Mouse (Mus musculus) kidney, adult 18-20 months (tissue): ENCODE data around the gene Sorcs2.

Experiments used
- DNase-seq: peaks from one replicate; pipeline ENCODE4 v3.0.0; 2021

Gene Sorcs2

GRCm38 (mm10) chr5:36223787-36224186 lies 174.2 kb downstream of the Sorcs2 start:
- DNase-seq = peak; percentile 50

DNA sequence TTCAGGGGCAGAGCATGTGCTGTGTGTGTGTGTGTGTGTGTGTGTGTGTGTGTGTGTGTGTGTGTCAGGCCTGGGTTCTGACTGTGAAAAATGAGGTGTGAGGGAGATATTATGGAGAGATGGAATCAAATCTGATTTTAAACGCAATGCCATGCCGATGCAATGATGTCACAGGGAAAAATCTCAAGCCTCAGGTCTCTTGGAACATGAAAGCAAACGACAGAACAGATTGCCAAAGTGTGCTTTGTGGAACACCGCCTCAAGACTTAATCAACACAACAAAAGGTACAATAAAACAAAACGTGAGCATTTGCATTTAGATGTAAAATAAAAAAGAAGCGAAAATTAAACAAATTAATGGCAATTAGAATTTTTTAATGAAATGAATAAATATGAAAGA lies 177.3 kb downstream of the Sorcs2 start:
- no peak for DNase-seq

DNA sequence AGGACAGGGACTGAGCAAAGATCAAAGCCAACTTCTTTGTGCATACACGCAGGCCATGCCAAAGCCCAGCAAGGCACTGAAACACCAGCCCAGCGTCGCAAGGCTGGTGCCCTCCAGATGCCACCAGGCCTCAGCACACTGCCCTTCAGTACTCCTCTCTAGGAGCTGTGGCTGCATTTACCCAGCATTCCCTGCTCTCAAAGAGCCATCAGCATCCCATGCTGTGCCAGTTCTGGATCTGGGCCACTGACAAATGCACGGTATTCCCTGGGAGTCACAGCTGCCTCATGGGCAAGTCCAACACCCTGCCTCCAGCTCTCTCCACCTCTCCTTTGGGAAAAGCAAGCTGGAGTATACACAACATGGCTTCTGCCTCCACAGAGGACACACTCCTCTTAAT lies 177.8 kb downstream of the Sorcs2 start:
- no peak for DNase-seq

DNA sequence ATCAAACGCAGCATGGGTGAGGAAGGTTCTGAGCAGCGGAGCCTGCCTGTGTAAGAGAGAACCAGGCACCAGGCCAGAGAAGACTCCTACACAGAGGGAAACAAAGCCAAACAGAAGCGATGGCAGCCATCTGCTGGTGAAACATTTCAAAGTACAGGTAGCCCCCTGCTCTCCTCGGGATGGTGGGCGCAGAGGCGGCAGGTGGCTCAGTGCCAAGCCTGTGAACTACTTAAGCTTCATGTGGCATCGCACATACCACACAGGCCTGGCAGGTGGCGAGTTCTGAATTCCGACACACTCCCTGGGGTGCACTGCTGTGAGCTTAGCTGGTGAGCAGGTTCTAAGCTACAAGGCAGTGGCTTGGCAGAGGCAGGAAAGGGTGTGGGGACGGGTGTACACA lies 184.6 kb downstream of the Sorcs2 start:
- DNase-seq = no peak

GRCm38 (mm10) chr5:36208803-36209202 lies 189.1 kb downstream of the Sorcs2 start:
- no peak for DNase-seq

- no peak for DNase-seq
Observed at GRCm38 (mm10) chr5:36205397-36205796, 192.5 kb downstream of the Sorcs2 start.

GRCm38 (mm10) chr5:36203916-36204315 lies 194.0 kb downstream of the Sorcs2 start, which contains the start of gene Psapl1:
Gene Psapl1 (plus strand): TSS chr5:36204021.
- no peak for DNase-seq

DNA sequence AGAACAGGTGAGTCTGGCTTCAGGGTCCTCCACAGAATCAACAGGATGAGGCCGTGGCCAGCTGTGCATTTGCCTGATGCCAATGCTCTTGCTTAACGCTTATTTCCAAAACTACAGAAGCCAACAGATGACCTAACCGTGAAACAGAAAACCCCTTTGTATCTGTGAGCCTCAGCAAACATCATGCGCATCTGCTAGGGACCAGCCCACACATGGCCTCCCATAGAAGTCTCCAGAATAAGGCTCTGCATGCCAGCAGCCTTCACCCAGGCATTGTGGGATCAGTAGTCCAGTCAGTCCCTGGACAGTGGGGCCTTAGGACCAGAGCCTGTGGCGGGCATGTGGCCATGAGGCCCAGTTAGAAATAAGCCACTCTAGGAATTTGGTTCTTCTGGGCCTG lies 194.5 kb downstream of the Sorcs2 start:
- no peak for DNase-seq

DNA sequence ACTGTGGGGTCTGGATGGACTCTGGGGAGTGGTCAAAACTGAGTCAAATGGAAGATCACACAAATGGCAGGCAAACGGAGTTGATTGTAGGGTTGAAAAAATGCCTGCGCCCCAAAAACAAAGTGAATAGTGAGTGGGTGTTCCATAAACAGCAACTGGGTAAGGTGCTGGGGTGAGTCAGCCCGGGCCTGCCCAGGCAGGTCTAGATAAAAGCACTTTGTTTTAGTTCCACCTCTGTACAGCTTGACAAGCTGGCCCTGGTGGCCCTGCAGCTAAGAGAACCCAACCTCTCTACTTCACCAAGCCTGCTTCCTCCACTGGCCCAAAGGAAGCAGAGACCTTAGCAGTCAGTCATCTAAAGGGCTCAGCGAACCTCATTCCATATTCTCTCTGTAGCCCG lies 195.2 kb downstream of the Sorcs2 start:
- DNase-seq = no peak

DNA sequence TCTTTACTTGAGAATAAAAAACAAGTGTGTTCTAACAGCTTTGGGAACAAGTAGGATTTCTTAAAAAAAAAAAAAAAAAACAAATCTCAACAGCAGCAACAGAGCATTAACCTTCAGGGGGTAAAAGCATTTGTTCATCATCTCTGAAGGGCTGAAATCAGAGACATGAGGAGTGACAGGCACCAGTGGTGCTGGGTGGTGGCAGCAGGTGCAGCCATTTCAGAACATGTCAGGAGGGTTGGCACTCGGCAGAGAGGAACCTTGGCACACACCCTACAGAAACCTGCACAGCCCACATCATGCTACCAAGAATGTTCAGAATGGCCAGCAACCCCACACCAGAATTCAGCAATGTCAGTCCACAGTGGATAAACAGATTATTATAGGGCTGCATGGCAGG lies 198.4 kb downstream of the Sorcs2 start:
- no peak for DNase-seq

- no peak for DNase-seq
Observed at GRCm38 (mm10) chr5:36195436-36195835, 202.5 kb downstream of the Sorcs2 start.

DNA sequence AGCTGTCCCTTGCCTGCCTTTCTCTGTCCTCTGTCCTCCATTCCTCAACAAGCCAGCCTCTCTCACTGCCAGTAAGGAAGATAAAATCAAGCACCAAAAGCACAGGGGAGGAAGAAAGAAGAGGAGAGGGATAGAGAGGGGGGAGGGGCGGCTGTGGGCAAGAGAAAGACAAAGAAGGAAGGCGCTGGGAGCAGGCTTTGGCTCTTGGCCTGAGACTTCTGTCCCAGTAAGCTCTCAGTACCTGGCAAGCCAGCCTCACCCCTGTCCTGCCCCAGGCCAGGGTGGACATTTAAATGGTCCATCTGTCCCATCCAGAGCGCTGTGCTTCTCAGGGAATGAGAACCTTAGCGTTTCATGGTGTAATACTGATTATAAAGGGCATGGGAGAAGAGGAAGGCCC lies 203.3 kb downstream of the Sorcs2 start:
- no peak for DNase-seq

DNA sequence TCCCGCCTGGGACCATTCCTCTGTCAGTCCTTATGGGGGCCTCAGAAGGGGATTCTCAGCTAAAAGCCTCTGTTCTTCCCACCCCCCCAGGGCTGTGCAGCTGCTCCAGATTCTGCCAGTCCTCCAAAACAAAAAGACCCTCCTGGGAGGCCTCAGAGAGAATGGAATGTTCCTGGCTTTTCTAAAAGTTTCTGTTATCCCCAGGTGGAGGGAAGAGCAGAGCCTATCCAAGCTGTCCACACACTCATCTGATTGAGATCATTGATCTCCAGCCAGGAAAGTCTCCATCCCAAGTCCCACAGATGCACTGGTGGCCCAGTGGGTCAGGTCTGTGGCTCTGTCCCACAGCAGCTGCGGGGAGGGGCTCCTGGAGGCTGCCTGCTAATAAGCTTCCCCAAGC lies 205.3 kb downstream of the Sorcs2 start:
- DNase-seq = no peak

DNA sequence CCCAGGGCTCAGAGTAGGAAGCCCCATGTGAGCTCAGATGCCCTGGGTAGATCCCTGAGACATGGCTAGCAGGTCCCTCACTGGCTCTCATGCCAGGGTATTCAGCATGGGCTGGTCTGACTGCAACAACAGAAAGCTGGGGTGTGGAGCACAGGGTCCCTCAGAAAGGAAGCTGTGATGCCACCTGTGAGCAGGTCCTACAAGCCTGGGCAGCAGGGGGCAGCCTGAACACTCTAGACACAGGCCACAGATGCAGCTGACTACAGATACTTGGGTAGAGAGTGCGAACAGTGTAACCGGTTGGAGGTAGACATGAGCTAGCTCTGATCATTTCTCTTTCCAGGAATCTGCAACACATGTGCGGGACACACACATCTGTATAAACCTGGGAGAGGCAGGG lies 206.1 kb downstream of the Sorcs2 start:
- DNase-seq = no peak

DNA sequence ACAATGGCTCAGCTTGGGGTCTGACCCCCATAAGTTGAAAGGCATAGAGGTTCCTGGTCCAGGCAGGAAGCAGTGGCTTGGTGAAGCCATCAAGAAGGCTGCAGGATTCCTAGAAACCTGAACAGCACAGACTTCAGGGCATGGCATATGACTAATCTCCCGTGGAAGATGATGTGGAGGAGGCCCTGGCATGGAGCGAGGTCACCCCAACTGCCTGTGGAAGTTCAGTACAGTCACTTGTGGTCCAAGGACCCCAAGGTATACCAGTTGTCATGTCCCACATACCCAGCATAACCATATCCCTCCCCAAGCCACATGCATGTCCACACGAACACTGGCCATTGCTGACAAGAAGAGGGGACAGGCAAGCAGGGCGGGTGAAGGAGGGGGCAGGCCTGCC lies 206.7 kb downstream of the Sorcs2 start:
- no peak for DNase-seq

- no peak for DNase-seq
Observed at GRCm38 (mm10) chr5:36188310-36188709, 209.6 kb downstream of the Sorcs2 start.

DNA sequence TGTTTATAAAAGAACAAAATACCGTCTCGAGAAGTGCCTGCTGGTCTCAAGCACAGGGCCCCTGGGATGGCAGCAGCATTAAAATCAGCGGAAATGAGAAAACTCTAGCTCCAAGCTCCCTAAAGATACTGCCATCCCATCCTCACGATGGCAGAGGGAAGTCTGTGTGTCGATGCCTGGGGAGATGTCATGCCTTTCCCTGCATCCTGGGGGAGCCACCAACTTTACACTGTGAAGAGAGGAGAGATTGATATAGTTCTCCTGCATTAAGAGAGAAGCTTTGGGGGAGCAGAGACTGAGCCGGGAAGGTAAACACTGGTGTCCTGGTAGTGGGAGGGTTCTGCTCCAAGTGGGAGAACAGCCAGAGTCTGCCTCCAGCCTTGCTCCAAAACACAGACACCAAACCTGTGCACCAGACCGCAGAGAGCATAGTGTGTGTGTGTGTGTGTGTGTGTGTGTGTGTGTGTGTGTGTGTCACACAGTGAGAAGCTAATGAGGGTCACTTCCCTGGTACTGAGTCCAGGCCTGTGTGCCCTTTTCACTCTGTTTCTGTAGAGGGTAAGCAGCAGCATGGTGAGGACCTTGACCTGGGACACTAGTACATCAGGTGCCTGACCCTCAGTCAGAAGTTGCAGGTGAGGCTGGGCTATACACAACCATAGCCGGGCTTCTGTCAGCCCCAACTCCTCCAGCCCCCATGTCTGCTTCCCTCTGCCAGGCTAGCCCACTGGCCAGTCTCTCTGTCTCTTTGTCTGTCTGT lies 211.5 kb downstream of the Sorcs2 start:
- DNase-seq = no peak

DNA sequence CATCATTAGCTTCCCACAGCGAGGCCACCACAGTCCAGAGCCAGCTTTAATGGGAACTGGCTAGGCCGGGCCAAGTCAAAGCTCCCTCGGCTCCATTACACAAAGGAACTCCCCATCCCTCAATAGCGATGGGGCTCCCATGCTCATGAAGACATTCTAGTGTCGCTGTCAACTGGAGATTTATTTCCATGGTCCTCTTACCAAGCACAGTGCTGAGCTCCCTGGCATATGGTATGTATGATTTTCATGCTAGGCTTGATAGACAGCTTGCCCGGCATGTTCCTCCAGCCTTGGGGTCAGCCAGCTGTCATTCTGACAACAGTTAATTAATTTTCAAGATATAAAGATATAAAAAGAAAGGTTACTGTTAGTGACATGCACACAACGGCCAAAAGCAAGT lies 215.6 kb downstream of the Sorcs2 start:
- no peak for DNase-seq

GRCm38 (mm10) chr5:36179708-36180107 lies 218.2 kb downstream of the Sorcs2 start:
- DNase-seq = no peak

DNA sequence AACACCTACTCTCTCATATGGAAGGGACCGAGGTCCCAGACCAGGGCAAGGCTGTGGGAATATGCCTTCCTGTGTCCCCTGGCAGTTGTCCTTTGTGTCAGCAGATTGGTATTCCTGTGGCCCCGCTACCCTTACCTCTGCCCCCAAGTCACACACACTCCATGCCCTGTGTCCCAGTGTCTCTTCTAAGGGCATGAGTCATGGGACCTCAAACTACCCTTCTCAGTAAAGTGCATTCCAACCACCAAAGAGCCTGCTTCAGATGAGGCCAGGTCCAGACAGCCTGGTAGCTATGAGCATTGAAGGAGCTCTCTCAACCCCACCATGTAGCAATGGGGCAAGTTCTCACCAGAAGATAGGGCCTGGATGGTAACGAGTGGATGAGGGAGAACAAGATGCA lies 219.2 kb downstream of the Sorcs2 start:
- no peak for DNase-seq

- no peak for DNase-seq
Observed at GRCm38 (mm10) chr5:36178215-36178614, 219.7 kb downstream of the Sorcs2 start.

DNA sequence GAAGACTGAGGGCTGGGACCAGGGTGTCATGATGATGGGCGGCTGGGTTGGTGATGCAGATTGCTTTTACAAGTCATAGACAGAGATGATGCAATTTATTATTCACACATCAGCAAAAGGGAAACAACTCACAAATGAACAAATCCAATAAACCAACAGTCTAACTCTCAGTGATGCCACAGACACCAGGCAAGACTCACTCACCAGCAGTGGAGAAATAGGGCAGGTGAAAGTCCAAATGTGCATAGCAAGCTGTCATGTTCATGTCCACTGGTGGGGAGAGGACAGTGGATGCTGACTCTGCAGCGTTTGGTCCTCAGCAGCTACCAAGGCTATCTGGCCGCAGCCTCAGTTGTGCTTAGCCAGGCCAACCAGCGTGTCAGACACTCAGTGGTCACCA lies 221.1 kb downstream of the Sorcs2 start:
- no peak for DNase-seq

DNA sequence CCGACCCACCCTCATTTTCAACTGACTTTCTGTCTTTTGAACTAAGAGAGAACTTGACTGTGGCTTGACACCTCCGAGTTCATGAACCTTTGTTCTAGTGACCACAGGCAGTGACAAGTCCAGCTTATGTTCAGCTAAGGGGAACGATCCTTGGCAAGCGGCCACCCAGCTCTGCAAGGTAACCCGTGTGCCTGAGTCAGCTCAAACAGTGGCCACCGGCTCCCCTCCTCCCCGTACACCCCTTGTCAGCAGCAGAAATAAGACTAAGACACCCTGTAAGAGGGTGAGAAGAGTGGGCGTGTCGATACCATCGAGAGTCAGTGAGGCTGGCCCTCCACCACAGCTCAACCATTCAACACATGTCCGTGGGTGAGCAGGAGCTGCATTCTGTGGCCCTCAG lies 221.5 kb downstream of the Sorcs2 start:
- DNase-seq = peak; percentile 70

GRCm38 (mm10) chr5:36174569-36175115 lies 223.3 kb downstream of the Sorcs2 start:
- no peak for DNase-seq
